Mouse (Mus musculus) ES-E14 (cell line): Measurements from ENCODE around the gene Tcf12.
A peak's percentile ranks its signal among the peaks of the same experiment; 100 is the strongest.

Experiments used
- MAFK ChIP-seq: IDR thresholded peaks from 2 replicates; pipeline ENCODE4 v1.6.1; 2014; ENCODE audit warnings: mild to moderate bottlenecking, low read depth, low read length, inconsistent platforms; ENCODE audit not compliant: insufficient read depth
- ZC3H11A ChIP-seq: IDR thresholded peaks from 2 replicates; pipeline ENCODE4 v1.6.1; 2012; ENCODE audit warnings: low read depth, mild to moderate bottlenecking, inconsistent platforms, low read length, borderline replicate concordance
- ZNF384 ChIP-seq: IDR thresholded peaks from 2 replicates; pipeline ENCODE4 v1.6.1; 2012; ENCODE audit warnings: low read depth, low read length, inconsistent platforms

DNA sequence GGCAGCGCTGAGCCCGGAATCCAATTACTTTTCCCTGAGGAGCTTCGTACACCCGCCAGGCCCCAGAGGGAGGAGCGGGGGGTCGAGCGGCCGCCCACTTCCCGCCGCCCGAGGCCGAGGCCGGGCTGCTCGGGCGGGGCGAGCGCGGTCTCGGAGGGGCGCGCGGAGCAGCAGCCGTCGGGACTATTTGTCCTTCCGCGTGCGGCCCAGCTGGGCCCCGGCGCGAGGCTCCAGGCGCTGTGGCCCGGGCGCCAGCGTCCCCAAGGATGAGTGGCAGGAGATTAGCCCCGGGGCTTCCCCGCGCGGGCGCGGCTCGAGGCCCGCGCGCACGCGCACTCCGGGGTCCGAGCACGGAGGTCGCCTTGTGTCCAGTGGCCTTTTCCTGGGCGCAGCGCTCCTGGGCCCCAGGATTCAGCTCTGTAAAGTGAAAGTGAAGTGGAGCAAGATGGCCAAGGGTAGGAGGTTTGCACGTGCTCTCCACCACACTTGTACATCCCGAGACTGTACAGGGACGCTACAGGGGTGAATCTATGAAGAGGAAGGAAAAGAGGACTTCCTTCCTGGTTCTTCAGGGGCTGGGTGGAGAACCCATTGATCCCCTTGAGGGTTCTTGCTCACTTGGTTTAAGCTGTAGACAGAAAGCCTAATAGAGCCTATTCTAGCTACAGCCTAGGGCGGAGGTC, 21.6 kb upstream of the Tcf12 start:
- TF ChIP-seq ZNF384 (0 out of 2 replicates have a peak, but pooled peaks have one; percentile 3), MAFK (no peak), ZC3H11A (no peak)
